Mouse (Mus musculus) adrenal gland, adult 10 weeks (tissue): Measurements from ENCODE around the gene Sell. TPM values are rescaled to one million over a fixed set of nuclear protein-coding genes. Genes with fewer than 3 reads are reported as not detected.

Experiments
- polyA plus RNA-seq: library from polyadenylated mRNA; stranded (reverse); fragments of 350-450 nt; fragmentation: Illumina TruSeq; extraction: RNeasy Lipid Tissue Mini Kit (QIAGEN cat#74804); gene quantifications from one replicate; pipeline ENCODE4 v1.2.3, GENCODE M21; 2014; ENCODE audit warnings: low read depth, low replicate concordance

The Sell gene
- polyA plus RNA-seq: 3.9 TPM

GRCm38 (mm10) chr1:164061925-164062324 lies at the start of gene Sell:
Gene Sell (plus strand): TSS chr1:164061982.

GRCm38 (mm10) chr1:164047934-164048333 lies 13.8 kb upstream of the Sell start, which contains the start of gene Sele:
Gene Sele (plus strand): TSS chr1:164048234.

GRCm38 (mm10) chr1:164114947-164115493 lies 53.2 kb downstream of the Sell start, which contains the start of gene Selp:
Gene Selp (plus strand): TSS chr1:164115264.

Other genes with a start within 250 kb of the Sell start
- gene Scyl3, start 132.9 kb upstream of the Sell start, polyA plus RNA-seq: 43.3 TPM
- gene BC055324, start 67.2 kb upstream of the Sell start, polyA plus RNA-seq: 3.6 TPM
- gene Mettl18, start 67.1 kb upstream of the Sell start, polyA plus RNA-seq: 10.6 TPM
- 1.8 TPM for gene Sele, start 13.7 kb upstream of the Sell start, polyA plus RNA-seq
- gene Selp, start 53.3 kb downstream of the Sell start, polyA plus RNA-seq: 0.58 TPM
- gene F5, start 89.9 kb downstream of the Sell start, polyA plus RNA-seq: 1.7 TPM
- 50.6 TPM for gene Slc19a2, start 187.1 kb downstream of the Sell start, polyA plus RNA-seq
- gene Ccdc181, start 213.6 kb downstream of the Sell start, polyA plus RNA-seq: 23.7 TPM
- 34.2 TPM for gene Nme7, start 242.1 kb downstream of the Sell start, polyA plus RNA-seq
- 53.9 TPM for gene Blzf1, start 245.5 kb downstream of the Sell start, polyA plus RNA-seq